Mouse (Mus musculus): ENCODE measurements around the gene Calm3.
A peak's percentile ranks its signal among the peaks of the same experiment; 100 is the strongest.
"Not testable (repeated sequence)": the region's sequence is repeated elsewhere in the genome, so short reads cannot be mapped to it uniquely, and the experiment has no call there.

Gene Calm3

DNA sequence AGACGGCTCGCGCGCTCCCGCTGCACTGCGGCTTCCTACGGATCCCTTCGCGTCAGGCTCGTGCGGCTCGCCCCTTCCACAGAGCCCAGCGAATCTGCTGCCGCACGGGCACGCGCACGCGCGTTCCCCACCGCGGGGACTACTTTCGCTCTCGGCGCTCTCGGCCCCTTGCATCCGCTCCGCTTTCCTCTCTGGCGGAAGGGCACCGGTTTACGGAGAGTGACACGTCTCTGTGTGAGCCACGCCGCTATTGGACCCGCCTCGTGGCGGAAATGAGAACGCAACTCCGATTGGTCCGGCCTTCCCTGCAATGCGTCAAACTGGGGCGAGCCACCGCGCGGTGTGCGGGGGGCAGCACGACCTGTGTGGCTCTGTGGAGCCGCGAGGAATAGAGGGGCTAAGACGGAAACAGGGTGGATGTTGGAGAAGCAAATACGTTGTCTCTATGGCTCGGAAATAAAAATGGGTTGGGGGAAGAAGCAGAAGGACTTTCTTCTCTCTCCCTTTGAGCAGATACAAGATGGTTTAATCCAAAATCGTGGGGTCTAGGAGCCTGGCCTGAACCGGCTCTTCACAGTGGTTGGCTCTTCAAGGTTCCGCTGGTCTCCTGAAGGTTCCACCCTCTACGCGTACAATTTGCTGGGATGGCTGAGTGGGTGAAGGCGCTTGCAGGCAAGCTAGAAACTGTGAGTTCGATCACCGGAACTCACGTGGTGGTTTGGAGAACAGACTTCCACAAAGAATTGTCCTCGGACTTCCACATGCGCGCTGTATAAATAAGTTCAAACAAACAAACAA, at the start of gene Calm3:
Gene Calm3 (minus strand): TSS at position 78 of the 798 bp plus-strand sequence.
- peak; percentile 100 for DNase-seq (ENCODE audit: low spot score)

DNA sequence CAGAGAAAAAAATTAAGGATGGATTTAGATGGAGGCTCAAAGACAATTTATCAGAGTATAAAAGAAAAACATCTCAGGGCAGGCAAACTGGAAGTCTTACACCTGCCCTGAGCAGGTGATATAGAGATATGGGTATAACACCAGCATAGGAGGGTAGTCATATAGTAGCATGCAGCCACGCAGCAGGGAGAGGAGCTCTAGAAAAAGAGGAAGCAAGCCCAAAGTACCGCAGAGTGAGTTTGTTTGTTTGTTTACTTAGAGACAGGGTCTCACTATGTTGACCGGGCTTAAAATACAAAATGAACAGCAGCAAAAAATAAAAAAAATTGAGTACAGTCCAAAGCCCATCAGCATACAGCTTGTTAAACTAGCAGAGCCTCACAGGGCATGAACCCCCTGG, 47.2 kb upstream of the Calm3 start:
- DNase-seq (ENCODE audit: low spot score): no peak

DNA sequence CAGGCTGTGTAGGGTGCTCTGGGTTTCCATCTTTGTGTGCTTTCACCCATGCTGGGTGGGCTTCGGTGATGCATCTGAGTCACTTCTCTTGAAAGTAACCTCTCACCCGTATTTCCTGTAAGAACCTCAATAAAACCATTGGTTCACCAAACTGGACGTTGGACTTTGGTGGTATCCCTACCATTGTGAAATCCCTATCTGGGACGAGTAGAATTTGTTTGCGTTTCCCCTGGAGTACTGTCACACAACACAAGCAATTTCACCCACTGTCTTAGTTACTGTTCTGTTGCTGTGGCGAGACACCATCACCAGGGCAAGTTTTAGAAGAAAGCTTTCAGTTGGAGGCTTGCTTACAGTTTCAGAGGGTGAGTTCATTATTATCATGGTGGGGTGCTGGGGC, 44.5 kb upstream of the Calm3 start:
- DNase-seq (ENCODE audit: low spot score): no peak

DNA sequence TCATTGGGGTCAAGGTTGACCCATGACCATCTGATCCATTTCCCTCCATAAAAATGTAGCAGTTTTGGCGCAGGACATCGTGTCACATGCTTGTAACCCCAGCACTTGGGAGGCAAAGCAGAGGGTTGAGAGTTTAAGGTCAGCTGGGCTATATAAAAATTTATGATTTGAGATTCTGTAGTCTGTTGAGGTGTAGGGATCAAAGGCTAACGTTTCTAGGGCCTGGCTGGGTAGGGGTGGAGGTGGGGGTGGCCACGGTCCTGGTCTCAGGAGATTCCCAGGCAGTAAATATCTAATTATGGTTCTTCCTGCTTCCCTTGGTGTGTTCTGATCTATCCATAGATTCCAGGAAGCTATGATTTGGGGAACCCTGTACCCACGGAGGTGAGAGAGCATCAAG, 37.8 kb upstream of the Calm3 start:
- no peak for DNase-seq (ENCODE audit: low spot score)

DNA sequence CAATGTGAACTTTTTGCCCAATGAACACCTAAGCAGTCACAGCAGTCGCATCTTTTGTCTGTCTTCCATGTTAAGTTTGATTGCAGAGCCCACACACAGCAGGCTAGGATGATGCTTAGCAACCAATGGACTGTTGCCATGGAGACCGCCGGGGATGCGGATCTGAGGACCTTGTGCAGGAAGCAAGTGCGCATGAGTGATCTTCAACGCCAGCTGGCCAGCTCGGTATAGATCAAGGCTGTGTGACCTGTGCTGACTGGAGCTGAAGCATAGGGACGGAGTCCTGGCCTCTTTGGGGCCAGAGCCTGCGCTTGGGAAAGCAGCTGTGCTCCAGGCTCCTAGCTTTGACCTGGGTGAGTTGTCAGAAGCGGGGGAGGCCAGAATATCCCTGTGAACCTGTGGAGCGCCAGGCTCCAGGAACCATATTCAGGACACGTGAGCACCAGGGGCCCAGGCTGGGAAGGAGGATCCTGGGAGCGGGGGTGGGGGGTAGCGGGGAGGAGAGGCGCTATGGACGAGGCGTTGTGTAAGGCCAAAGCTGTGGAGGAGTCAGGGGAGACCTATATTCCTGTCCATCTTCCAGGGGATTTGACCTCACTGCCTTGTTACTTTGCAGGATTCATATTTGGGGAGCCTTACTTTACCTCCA, 35.7 kb upstream of the Calm3 start, which contains the start of gene Pnmal1:
Gene Pnmal1 (plus strand): TSS at position 141 of the 649 bp plus-strand sequence.
- no peak for DNase-seq (ENCODE audit: low spot score)

DNA sequence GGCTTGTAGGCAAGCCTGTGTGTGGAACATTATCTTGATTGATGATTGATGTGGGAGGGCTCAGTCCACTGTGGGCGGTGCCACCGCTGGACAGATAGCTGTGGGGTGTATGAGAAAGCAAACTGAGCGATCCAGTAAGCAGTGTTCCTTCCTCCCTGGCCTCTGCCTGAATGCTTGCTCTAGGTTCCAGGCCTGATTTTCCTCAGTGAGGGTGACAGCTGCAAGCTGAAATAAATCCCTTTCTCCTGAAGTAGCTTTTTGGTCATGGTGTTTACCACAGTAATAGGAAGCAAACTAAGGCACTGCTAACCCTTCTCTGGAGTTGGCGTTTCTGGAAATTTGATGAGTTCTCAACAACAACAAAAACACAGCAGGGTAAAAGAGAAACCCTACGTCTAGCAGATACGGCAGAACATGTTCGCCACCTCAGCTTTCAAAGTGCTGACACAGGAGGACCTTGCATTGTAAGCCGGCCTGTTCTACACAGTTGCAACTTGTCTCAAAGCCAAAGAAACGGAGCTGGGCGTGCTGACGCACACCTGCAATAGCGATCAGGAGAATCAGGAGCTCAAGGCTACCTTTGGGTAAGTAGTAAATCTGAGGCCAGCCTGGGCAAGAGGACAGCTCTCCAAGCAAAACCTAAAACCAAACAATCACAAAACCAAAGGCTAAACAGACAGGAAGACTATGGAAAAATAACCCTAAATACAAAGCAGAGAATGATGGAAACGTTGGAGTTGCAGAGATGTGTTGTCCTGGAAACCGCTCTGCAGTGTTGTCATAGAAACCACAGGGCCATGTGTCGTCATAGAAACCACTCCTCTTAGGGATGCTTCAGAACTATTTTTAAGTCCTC, 32.7 kb upstream of the Calm3 start:
- DNase-seq (ENCODE audit: low spot score): no peak

DNA sequence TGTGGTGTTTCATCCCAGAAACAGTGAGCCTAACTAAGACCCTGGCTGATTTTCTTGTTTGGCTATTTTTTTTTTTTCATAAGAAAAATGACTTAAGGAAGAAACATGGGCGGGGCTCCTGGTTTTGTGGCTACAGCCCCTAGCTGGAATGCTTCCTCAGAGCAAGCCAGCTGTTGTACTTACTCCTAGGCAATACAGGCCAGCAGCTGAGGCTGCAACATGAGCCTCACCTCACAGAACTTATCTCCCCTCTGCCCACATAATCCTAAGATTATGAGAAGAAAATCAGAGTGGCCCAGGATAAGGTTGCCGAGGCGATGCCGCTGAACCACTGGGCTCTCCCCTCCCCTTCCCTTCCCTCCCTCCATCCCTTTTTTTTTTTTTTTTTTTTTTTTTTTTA, 31.8 kb upstream of the Calm3 start:
- DNase-seq (ENCODE audit: low spot score): no peak

DNA sequence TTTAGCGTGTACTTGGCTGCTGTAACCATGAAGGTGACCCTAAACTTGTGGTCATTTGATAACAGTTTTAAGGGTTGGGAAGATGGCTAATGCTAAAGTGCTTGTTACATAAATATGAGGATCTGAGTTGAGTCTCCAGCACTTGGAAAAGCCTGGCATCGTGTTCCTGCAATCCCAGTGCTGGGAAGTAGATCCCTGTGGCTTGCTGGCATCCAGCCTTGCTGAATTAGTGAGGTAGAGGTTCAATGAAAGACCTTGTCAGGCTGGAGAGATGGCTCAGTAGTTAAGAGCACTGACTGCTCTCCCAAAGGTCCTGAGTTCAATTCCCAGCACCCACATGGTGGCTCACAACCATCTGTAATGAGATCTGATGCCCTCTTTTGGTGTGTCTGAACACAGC, 29.9 kb upstream of the Calm3 start:
- DNase-seq (ENCODE audit: low spot score): not testable (repeated sequence)

DNA sequence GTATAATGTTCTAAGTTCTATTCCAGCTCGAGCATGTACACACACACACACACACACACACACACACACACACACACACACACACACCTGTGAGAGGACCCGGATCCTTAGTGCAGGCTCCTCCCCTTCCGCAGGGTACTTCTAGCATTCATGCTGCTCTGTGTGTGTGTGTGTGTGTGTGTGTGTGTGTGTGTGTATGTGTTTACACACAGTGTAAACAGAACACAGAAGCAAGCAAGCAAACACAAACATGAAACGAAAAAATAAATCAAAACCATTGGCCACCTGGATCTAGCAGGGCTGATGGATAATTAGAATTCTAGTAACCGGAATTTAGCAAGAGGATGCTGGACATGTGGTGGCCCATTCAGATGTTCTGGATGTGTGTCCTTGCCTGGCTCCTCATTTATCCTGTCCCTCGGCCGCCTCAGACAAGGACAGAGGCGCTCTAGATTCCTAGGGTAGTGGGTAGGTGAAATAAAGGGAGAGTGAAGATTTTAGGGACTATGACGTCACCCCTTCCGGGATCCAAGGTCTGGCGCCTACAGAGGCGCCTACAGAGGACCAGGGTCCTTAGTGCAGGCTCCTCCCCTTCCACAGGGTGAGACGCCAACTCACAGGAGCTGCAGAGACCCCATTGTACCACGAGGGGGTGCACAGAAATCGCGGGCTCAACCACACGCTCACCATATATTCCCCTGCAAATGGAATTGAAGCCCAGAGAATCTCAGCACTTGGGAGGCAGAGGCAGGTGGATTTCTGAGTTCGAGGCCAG, 27.1 kb upstream of the Calm3 start:
- DNase-seq (ENCODE audit: low spot score): peak; percentile 57

DNA sequence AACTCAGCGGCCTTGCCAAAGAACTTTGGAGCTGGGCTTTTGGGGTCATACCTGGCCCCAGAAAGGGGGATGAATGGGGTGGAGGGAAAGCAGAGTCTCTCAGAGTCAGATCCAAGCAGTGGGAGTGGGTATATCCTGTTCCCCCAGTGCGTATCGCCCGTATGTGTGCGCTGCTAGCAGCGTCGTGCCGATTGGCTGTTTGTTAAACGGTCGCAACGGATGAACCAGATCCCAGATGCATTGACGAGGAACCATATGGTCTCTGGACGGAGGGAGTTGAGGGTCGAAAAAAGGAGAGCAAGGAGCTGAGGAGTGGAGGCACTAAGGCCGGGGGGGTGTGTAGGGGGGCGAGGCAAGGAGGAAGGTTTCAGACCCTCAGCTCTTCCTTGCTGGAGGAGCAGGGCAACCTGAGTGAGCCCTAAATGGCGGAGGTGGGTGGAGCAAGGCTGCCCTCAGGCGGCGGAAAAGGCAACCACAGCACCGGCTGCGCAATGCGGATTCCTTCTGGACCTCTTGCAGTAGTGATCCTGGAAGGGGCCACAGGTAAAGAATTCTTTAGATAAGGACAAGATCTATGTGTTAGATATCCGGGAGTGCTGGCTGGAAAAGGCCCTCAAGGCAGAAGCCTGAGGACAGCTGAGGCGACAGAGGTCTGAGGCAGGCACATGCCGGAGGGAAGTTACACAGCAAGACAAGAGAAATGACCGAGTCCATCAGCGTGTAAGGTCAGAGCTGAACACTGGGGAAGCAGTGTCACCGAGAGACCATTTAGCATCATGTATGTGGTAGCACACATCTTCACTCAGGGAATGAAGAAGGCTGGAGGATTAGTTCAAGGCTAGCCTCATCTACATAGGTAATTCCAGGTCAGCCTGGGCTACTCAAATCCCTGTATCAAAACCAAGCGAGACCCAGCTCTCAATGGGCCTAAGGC, 26.3 kb upstream of the Calm3 start:
- peak; percentile 62 for DNase-seq (ENCODE audit: low spot score)

DNA sequence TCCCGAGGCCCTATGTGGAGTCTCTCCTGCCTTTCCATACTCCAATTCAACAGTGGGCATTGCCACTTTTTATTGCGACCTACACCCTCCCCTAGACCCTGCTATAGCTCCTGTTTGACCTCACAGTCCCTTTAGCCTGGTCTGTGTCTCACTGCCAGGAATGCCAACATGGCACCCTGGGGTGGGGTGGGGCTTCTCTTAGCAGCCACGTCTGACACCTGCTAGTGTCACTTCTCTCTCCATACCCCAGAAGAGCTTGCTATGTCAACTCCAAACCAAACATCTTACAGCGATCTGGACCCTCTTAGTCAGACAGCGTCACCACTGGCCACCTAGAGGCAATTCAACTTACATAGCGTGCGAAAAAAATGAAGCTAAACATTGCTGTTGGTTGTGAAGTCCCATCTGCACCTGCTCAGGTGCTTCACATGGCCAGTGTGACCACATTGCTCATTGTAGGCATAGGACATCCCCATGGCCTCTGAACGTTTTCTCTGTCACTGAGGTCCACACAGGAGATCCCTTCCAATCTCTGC, 25.1 kb upstream of the Calm3 start:
- no peak for DNase-seq (ENCODE audit: low spot score)

DNA sequence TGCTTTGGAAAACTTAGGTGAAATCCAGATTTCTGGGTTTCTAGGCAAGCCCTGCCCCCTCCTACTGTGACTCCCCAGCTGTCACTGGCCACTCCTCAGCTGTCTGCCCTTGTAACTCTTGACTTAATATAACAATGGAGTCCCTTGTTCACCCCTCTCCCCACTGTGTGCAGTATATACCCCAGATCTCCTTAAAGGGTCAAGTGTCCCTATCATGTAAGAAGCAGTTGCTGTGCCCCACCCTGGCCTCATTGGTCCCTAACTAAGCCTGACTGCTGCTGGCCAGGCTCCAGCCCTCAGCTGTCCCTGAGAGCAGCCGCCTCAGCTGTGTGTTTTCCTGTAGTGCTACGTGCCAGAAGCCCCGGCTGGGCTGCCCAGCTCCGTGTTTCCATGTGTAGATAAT, 24.0 kb upstream of the Calm3 start:
- no peak for DNase-seq (ENCODE audit: low spot score)

DNA sequence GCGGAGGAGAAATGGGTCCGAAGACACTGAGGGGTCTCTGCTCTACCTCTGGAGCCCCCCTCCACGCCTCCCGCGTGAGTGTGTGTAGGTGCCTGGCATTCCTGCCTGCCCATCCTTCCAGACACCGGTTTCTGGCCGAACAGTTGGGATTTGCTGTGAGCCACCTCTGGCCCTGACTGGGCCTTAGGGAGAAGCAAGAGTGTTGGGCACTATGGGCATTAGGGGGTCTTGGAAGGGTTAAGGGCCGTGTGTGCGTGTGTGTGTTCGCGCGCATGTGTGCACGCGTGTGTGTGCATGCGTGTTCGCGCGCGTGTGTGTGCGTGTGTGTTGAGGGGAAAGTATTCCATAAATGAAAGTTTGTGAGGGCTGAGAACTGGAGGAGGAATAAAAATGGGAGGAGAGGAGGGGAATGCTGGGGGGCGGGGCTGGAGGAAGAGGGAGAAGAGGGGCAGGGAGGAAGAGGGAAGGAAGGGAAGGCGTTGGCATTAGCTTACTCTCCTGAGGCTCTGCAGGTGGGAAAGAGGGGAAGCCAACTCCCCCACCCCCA, 23.5 kb upstream of the Calm3 start:
- no peak for DNase-seq (ENCODE audit: low spot score)

DNA sequence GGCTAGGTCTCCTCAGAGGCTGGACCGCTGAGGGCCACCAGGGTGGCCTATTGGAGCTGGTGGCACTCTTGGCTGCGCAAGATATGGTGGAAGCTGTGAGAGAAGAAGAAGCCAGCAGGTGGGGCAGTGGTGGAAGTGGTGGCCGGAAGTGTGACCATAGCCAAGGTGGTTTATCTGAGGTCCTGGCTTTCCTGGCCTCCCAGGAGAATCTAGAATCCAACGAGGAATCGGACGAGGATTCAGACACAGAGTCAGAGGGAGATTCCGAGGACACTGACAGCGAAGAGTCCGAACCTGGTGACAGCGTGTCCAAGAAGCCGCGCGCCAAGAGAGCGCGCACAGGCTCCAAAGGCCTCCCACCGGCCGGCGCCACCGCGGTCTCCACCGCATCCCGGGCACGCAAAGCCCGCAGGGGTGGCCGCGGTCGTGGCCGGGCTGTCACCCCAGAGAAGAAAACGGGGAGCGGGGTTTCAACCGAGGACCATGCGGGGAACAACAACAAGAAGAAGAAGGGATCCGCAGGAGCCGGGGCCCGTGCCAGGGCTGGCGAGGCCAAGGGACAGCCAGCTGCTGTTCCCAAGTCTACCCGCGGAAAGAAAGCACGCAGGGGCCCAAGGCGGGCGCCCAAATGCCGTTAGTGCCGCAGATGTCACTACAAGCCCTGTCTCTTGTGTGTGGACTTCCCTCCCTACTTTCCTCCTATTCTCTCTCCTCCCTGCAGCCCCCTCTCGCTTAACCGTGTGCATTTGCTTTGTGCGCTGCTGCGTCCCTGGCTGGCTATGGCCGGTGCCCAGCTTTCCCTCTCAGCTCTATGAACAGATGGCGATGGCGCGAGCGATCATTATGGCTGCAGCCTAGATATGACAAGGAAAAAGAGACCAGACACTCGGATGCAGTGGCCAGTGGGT, 22.8 kb upstream of the Calm3 start:
- no peak for DNase-seq (ENCODE audit: low spot score)

DNA sequence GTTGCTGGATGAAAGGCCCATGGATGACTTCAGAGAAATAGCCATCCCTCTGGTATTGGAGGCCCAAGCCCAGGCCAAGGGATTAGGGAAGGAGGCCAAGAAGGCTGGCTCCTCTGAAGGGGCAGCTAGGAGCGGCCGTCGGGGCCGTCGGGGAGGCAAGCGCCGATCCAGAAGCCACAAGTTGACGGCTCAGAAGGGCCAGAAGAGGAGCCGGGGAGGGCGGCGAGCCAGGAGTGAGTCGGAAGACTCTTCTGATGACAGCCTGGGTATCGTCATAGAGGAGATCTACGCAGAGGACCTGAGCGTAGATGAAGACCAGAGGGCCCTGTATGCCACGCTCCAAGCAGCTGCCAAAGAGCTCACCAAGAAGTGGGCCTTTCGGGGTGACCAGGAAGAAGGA, 21.5 kb upstream of the Calm3 start:
- no peak for DNase-seq (ENCODE audit: low spot score)

DNA sequence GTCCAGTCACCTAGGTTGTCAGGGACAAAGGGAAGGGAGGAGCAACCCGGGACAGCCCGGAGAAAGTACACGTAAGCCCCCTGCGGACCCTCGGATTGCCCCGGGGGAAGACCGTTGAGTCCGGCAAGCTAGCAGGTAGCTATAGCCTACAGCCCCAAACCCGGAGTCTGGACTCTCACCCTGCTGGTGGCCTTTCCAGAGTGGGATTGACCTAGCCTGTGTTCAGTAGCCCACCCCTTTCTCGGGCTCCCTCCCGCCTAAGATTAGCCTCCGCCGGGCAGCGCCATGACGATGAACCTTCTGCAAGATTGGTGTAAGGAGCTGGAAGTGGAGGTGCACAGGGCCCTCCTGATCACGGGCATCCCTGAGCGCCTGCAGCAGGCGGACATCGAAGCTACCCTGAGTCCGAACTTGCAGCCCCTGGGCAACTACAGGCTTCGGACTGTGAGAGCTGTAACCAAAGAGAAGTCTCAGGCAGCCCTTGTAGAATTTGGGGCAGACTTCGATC, 20.9 kb upstream of the Calm3 start:
- no peak for DNase-seq (ENCODE audit: low spot score)

DNA sequence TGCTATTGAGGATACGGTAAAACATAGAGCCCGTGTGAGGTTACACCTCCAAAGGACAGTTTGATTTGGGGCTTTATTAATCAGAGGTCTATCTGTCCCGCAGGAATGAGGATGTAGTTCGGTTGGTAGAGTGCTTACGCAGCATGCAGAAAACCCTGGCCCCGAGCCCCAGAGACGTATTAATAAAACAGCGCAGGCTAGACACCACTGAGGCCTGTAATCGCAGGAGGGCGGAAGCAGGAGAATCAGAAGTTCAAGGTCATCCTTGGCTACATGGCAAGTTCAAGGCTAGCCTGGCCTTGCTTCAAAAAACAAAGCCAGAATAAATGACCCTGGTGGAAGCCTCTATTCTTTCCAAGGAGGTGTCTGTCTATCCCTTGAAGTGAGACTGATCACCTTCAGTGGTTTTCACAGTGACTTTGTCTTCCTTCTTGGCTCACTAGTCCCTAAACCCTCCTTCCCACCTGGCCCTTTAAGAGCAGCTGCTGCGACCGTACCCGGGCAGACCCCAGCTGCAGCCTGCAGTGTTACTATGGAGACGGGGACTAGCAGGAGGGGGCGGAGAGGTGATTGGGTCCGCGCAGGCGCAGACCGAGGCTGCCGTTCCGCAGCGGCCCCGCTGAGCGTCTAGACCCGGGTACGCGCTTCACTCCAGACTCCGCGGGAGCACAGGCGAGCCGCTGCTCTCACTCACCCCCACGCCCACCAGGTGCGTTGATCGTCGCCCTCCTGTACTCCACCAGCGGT, 20.3 kb upstream of the Calm3 start, which contains the start of gene Pnmal2:
Gene Pnmal2 (plus strand): TSS at position 622 of the 747 bp plus-strand sequence.
- peak; percentile 71 for DNase-seq (ENCODE audit: low spot score)

DNA sequence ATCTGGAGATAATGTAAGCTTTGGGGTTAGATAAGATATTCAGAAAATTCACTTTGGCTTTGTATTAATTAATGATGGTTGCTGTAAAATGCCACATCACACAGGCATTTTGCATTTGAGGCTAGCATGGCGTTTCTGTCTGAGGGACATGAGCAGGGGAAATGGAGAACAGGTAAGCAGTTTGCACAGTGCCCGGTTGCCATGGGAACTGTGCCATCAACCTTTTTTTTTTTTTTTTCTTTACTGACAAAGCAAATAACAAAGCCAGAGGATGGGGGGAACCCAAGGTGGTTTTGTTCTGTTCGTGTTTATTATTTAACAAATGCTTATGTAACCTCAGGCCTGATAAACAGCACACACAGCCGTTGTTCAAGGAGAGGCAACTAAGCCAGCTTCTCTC, 18.9 kb upstream of the Calm3 start:
- no peak for DNase-seq (ENCODE audit: low spot score)

All from ovary, postnatal 10 days (tissue).